Mouse (Mus musculus) intestine, embryonic 14.5 days (tissue): Measurements from ENCODE around the gene Fam178b. TPM values are rescaled to one million over a fixed set of nuclear protein-coding genes. Genes with fewer than 3 reads are reported as not detected.

Experiments
- ATAC-seq: fragments of 200-750 bp; cut with Nextera tagmentation; replicated peaks from 2 replicates; pipeline ENCODE4 v1.8.0; 2017; ENCODE audit warnings: low read depth, moderate number of reproducible peaks, moderate TSS enrichment, moderate library complexity; ENCODE audit not compliant: low FRiP score, low TSS enrichment
- DNase-seq: peaks from one replicate; pipeline ENCODE4 v3.0.0-alpha.2; 2018; ENCODE audit warnings: low spot score
- H3K27ac ChIP-seq: fragments of 300-500 bp; sonication (generic); 2 replicates; pipeline ENCODE4 v1.5.1; 2014; ENCODE audit warnings: low read depth, mild to moderate bottlenecking, control low read depth
- H3K27me3 ChIP-seq: fragments of 300-500 bp; sonication (generic); replicated peaks from 2 replicates; pipeline ENCODE4 v1.6.1; 2014; ENCODE audit warnings: low read length, control low read depth; ENCODE audit not compliant: control insufficient read depth, insufficient read depth
- H3K36me3 ChIP-seq: fragments of 300-500 bp; sonication (generic); 2 replicates; pipeline ENCODE4 v1.6.1; 2014; ENCODE audit warnings: low read length, control low read depth; ENCODE audit not compliant: control insufficient read depth, insufficient read depth
- H3K4me1 ChIP-seq: fragments of 300-500 bp; sonication (generic); replicated peaks from 2 replicates; pipeline ENCODE4 v1.6.1; 2014; ENCODE audit warnings: low read length, control low read depth, mixed read lengths; ENCODE audit not compliant: control insufficient read depth, insufficient read depth
- H3K4me2 ChIP-seq: fragments of 300-500 bp; sonication (generic); 2 replicates; pipeline ENCODE4 v1.6.1; 2014; ENCODE audit warnings: low read length
- H3K4me3 ChIP-seq: fragments of 300-500 bp; sonication (generic); 2 replicates; pipeline ENCODE4 v1.5.1; 2014; ENCODE audit warnings: low read depth, low read length, control low read depth, mixed read lengths
- H3K9ac ChIP-seq: fragments of 300-500 bp; sonication (generic); 2 replicates; pipeline ENCODE4 v1.6.1; 2014; ENCODE audit warnings: mild to moderate bottlenecking, low read length
- H3K9me3 ChIP-seq: fragments of 300-500 bp; sonication (generic); 2 replicates; pipeline ENCODE4 v1.6.1; 2016; ENCODE audit warnings: low read length, control low read depth; ENCODE audit not compliant: control insufficient read depth
- WGBS: fragments of 180-500 bp; shearing (Covaris S2); extraction: QIAGEN DNeasy Blood & Tissue Kit; methylation state at CpG from one replicate; pipeline ENCODE4 v1.1.7; 2014; 5-methylcytosine and 5-hydroxymethylcytosine counted together
- polyA plus RNA-seq: library from polyadenylated mRNA; unstranded; fragments of >200 nt; fragmentation: Nextera tagmentation; extraction: Ambion mirVana; gene quantifications from 2 replicates; pipeline ENCODE4 v1.2.1, GENCODE M21; 2014

Gene Fam178b
- polyA plus RNA-seq, 1 experiment from 2014 or later = 0.39 TPM

GRCm38 (mm10) chr1:36644615-36645007 is 38.4 kb downstream of the Fam178b start:
- 82% methylated on average over 9 of the region's 9 CpGs for WGBS
- H3K27ac ChIP-seq = no peak overlapping the region
- no peaks in the 10 kb centered on the region for H3K36me3 ChIP-seq
- no peaks in the 10 kb centered on the region for H3K9me3 ChIP-seq
- H3K9ac ChIP-seq = no peak overlapping the region
- H3K4me1 ChIP-seq = no peaks in the 10 kb centered on the region; the same call in 1 of the 2 replicates
- ATAC-seq = no peak
- H3K27me3 ChIP-seq = no peaks in the 10 kb centered on the region
- H3K4me3 ChIP-seq = no peak overlapping the region
- DNase-seq = no peak
- H3K4me2 ChIP-seq = no peak overlapping the region

- H3K27ac ChIP-seq = no peak overlapping the region
- no peak overlapping the region for H3K4me3 ChIP-seq
- H3K9ac ChIP-seq = no peak overlapping the region
- no peaks in the 10 kb centered on the region for H3K27me3 ChIP-seq
- ATAC-seq = no peak
- H3K36me3 ChIP-seq = no peaks in the 10 kb centered on the region
- no peak for DNase-seq
- H3K4me2 ChIP-seq = no peak overlapping the region
- 89% methylated on average over 7 of the region's 7 CpGs for WGBS
- H3K9me3 ChIP-seq = no peaks in the 10 kb centered on the region
- H3K4me1 ChIP-seq = no peaks in the 10 kb centered on the region; the same call in 1 of the 2 replicates
These were observed 38.9 kb downstream of the Fam178b start for GRCm38 (mm10) chr1:36643957-36644614.

GRCm38 (mm10) chr1:36635826-36636485 is 47.0 kb downstream of the Fam178b start:
- H3K36me3 ChIP-seq = no peaks in the 10 kb centered on the region
- H3K27me3 ChIP-seq = no peaks in the 10 kb centered on the region
- no peak overlapping the region for H3K4me2 ChIP-seq
- DNase-seq (no peak), ATAC-seq (no peak)
- peaks cover 19% of the 10 kb centered on the region for H3K4me1 ChIP-seq
- no peak overlapping the region; the same call in 1 of the 2 replicates for H3K27ac ChIP-seq
- H3K4me3 ChIP-seq = no peak overlapping the region
- no peaks in the 10 kb centered on the region for H3K9me3 ChIP-seq
- 64% methylated on average over 2 of the region's 2 CpGs for WGBS
- no peak overlapping the region for H3K9ac ChIP-seq

- 27% methylated on average over 5 of the region's 5 CpGs for WGBS
These were observed 48.0 kb downstream of the Fam178b start for GRCm38 (mm10) chr1:36634940-36635339.

GRCm38 (mm10) chr1:36633920-36634319 is 49.1 kb downstream of the Fam178b start:
- no peak overlapping the region for H3K27ac ChIP-seq
- no peaks in the 10 kb centered on the region for H3K9me3 ChIP-seq
- ATAC-seq (no peak), DNase-seq (no peak)
- peaks cover 26% of the 10 kb centered on the region for H3K4me1 ChIP-seq
- no peaks in the 10 kb centered on the region for H3K27me3 ChIP-seq
- H3K4me3 ChIP-seq = no peak overlapping the region
- H3K4me2 ChIP-seq = no peak overlapping the region
- H3K9ac ChIP-seq = no peak overlapping the region
- 84% methylated on average over 5 of the region's 5 CpGs for WGBS
- H3K36me3 ChIP-seq = no peaks in the 10 kb centered on the region

More at GRCm38 (mm10) chr1:36634940-36635339, 48.0 kb downstream of the Fam178b start:
- peak; percentile 75; the same call in 1 of the 2 replicates for ATAC-seq
- Histone ChIP-seq H3K4me1 (peaks cover 26% of the 10 kb centered on the region), H3K9me3 (no peaks in the 10 kb centered on the region), H3K4me3 (no peak overlapping the region), H3K27ac (no peak overlapping the region), H3K27me3 (no peaks in the 10 kb centered on the region), H3K36me3 (no peaks in the 10 kb centered on the region), H3K4me2 (no peak overlapping the region), H3K9ac (no peak overlapping the region)
- peak; percentile 78 for DNase-seq

- no peak overlapping the region for H3K4me3 ChIP-seq
- ATAC-seq = no peak
- no peak overlapping the region for H3K4me2 ChIP-seq
- H3K27me3 ChIP-seq = no peaks in the 10 kb centered on the region
- no peak overlapping the region for H3K9ac ChIP-seq
- 79% methylated on average over 1 of the region's 1 CpGs for WGBS
- no peaks in the 10 kb centered on the region for H3K36me3 ChIP-seq
- H3K4me1 ChIP-seq = peaks cover 26% of the 10 kb centered on the region
- H3K9me3 ChIP-seq = no peaks in the 10 kb centered on the region
- no peak for DNase-seq
- no peak overlapping the region for H3K27ac ChIP-seq
These were observed 50.1 kb downstream of the Fam178b start for GRCm38 (mm10) chr1:36632846-36633245.

GRCm38 (mm10) chr1:36632090-36632489 is 50.9 kb downstream of the Fam178b start:
- H3K4me3 ChIP-seq = no peak overlapping the region
- H3K9me3 ChIP-seq = no peaks in the 10 kb centered on the region
- no peaks in the 10 kb centered on the region for H3K36me3 ChIP-seq
- no peak overlapping the region for H3K4me2 ChIP-seq
- no peak overlapping the region for H3K27ac ChIP-seq
- H3K27me3 ChIP-seq = no peaks in the 10 kb centered on the region
- H3K9ac ChIP-seq = no peak overlapping the region
- 91% methylated on average over 4 of the region's 4 CpGs for WGBS
- ATAC-seq (no peak), DNase-seq (no peak)
- H3K4me1 ChIP-seq = peaks cover 22% of the 10 kb centered on the region

GRCm38 (mm10) chr1:36631391-36631790 is 51.6 kb downstream of the Fam178b start:
- Histone ChIP-seq H3K27ac (no peak overlapping the region), H3K4me1 (peaks cover 15% of the 10 kb centered on the region), H3K9ac (no peak overlapping the region), H3K36me3 (no peaks in the 10 kb centered on the region), H3K27me3 (no peaks in the 10 kb centered on the region), H3K9me3 (no peaks in the 10 kb centered on the region), H3K4me2 (no peak overlapping the region), H3K4me3 (no peak overlapping the region)
- DNase-seq (no peak), ATAC-seq (no peak)
- 37% methylated on average over 4 of the region's 4 CpGs for WGBS
